Mouse (Mus musculus): ENCODE data around the gene Kbtbd2.

DNA sequence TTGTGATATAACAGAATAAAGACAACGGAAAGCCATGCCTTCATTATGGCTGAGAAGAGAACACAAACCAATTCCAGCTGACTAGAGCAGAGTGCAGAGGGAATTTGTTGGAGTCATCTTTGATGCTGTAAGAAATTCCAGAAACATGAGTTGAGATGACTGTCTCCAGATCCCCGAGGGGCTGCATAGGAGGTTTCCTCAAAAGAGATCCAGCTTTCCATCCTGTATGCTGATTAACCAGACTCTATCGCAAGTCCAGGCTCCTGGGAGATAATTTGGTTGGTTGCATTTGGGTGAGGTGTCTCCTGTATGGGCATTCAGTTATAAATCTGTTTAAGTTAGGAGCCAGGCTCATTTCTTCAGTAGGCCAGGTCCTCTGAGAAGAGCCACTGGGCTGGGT is 40.0 kb upstream of the Kbtbd2 start:
- TF ChIP-seq CTCF (conservative IDR thresholded peaks at IDR 0.05; ENCODE audit: insufficient read depth, insufficient read length, low read depth, low read length) = no peak
- TF ChIP-seq POLR2A (IDR thresholded peaks at IDR 0.05; ENCODE audit: low read depth, low read length) = no peak

Measured in kidney, adult 2 months (tissue).